Mouse (Mus musculus) C2C12 (cell line): ENCODE measurements around the gene Aimp2. TPM values are rescaled to one million over a fixed set of nuclear protein-coding genes. Genes with fewer than 3 reads are reported as not detected.

Source experiments
- H3K27me3 ChIP-seq: one replicate; pipeline ENCODE4 v1.6.1; 2011; ENCODE audit not compliant: control insufficient read depth, insufficient read depth, insufficient read length
- H3K36me3 ChIP-seq: one replicate; pipeline ENCODE4 v1.6.1; 2011; ENCODE audit not compliant: control insufficient read depth, insufficient read depth
- H3K4me3 ChIP-seq: one replicate; pipeline ENCODE4 v1.5.1; 2011; ENCODE audit warnings: mild to moderate bottlenecking, control low read depth; ENCODE audit not compliant: poor library complexity, insufficient read depth, severe bottlenecking
- H3K79me2 ChIP-seq: one replicate; pipeline ENCODE4 v1.6.1; 2011; ENCODE audit not compliant: control insufficient read depth, insufficient read depth
- H3K79me3 ChIP-seq: one replicate; pipeline ENCODE4 v1.6.1; 2011; ENCODE audit warnings: low read depth, control low read depth
- H3ac ChIP-seq: one replicate; pipeline ENCODE3; 2011; ENCODE audit warnings: low read depth; ENCODE audit not compliant: control insufficient read depth, insufficient read length
- CEBPB ChIP-seq: IDR thresholded peaks from one replicate; pipeline ENCODE4 v1.6.1; 2011; ENCODE audit warnings: low read depth, mild to moderate bottlenecking, control low read depth, moderate library complexity
- CTCF ChIP-seq: IDR thresholded peaks from one replicate; pipeline ENCODE4 v1.5.1; 2011; ENCODE audit not compliant: control insufficient read depth, insufficient read depth, insufficient read length
- FOSL1 ChIP-seq: IDR thresholded peaks from one replicate; pipeline ENCODE4 v1.8.0; 2011; ENCODE audit warnings: mild to moderate bottlenecking, low read length; ENCODE audit not compliant: poor library complexity, insufficient read depth, severe bottlenecking
- MAX ChIP-seq: IDR thresholded peaks from one replicate; pipeline ENCODE4 v1.6.1; 2011; ENCODE audit warnings: mild to moderate bottlenecking, control low read depth
- MYOD1 ChIP-seq: IDR thresholded peaks from one replicate; pipeline ENCODE4 v1.6.1; 2011; ENCODE audit warnings: low read depth; ENCODE audit not compliant: control insufficient read depth, insufficient read length
- MYOG ChIP-seq: IDR thresholded peaks from one replicate; pipeline ENCODE4 v1.6.1; 2011; ENCODE audit not compliant: control insufficient read depth, insufficient read length; ENCODE audit errors: extremely low read depth
- USF1 ChIP-seq: IDR thresholded peaks from one replicate; pipeline ENCODE4 v1.6.1; 2011; ENCODE audit warnings: low read depth, mild to moderate bottlenecking, control low read depth, moderate library complexity
- long read RNA-seq, 2 experiments: library from polyadenylated mRNA; unstranded; transcript quantifications; one replicate each; pipeline ENCODE4 v2.0.0; 2019 to 2020
- polyA plus RNA-seq: library from polyadenylated mRNA; unstranded; fragments of >200 nt; fragmentation: generic; extraction: Trizol; gene quantifications from one replicate; pipeline ENCODE4 v1.2.1, GENCODE M21; 2012; ENCODE audit warnings: missing spikeins

The Aimp2 gene
- 158 TPM for polyA plus RNA-seq
- long read RNA-seq, experiment 1, transcript Aimp2-202 (4 exons, 1,073 nt), result minor isoform, 23 of 64 reads
- long read RNA-seq, experiment 1, transcript Aimp2-201 (4 exons, 1,185 nt), result major isoform, 35 of 64 reads
- long read RNA-seq, experiment 1, partial matches to known transcripts, result 5 of 64 reads
- long read RNA-seq, experiment 1, other reads (novel, unspliced or antisense), result 1 of 64 reads
- long read RNA-seq, experiment 2, transcript Aimp2-201 (4 exons, 1,185 nt), result major isoform, 48 of 68 reads
- long read RNA-seq, experiment 2, transcript Aimp2-202 (4 exons, 1,073 nt), result minor isoform, 18 of 68 reads
- long read RNA-seq, experiment 2, partial matches to known transcripts, result 0 of 68 reads
- long read RNA-seq, experiment 2, other reads (novel, unspliced or antisense), result 2 of 68 reads

DNA sequence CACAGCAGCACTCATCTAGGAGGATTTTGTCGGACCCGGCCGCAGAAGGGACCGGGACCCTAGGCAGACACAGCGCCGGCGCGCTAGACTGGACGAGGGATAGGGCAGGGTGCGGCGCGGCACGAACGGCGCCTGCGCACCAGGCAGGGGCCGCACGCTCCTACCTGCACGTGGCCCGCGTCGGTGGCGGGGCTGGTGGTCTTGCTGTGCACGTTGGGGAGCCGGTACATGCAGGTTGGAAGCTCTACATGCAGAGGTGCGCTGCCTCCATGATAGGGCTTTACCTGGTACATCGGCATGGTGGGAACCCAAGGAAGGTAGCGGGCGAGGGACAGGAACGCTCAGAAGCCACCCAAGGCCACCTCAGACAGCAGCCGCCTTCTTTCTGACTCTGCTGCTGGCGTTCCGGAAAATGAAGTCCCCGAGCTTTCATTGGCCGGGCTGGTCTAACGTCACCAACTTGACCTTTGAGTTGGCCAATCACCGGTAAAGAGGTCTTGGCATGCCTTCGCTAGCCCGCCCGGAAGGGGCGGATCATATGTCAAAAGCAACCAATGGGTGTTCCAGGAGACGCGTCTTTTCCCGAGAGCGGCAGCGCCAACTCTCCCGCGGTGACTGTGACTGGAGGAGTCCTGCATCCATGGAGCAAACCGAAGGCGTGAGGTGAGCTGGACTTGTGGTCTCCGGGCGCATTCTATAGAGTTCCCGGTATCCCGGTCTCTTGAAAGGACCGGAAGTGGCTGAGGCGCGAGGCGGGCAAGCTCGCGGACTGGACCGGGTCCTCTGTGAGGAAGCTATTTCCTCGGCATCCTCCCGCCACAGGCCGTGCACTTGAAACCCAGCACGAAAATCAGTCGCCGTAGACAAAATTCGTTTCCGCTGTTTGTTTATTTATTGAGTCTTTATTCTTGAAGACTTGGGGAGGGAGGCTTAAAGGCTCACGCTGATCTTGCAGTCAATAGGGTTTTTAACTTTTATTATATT, at the start of gene Aimp2, which contains the start of gene Pms2:
Gene Aimp2, minus strand, starts transcription at position 431 of the 984 bp plus-strand sequence.
Gene Pms2, plus strand, starts transcription at position 548 of the 984 bp plus-strand sequence.
- Histone ChIP-seq H3K4me3 (peak within 1 kb of the TSS; percentile 63), H3K27me3 (no peaks in the 10 kb centered on the region), H3K79me3 (peaks cover 53% of the 10 kb centered on the region), H3K79me2 (peaks cover 95% of the 10 kb centered on the region), H3ac (peak within 1 kb of the TSS; percentile 77), H3K36me3 (peaks cover 44% of the 10 kb centered on the region)
- peak; percentile 96 for TF ChIP-seq MAX
- TF ChIP-seq MYOG, result no peak
- no peak for TF ChIP-seq CEBPB
- no peak for TF ChIP-seq CTCF

DNA sequence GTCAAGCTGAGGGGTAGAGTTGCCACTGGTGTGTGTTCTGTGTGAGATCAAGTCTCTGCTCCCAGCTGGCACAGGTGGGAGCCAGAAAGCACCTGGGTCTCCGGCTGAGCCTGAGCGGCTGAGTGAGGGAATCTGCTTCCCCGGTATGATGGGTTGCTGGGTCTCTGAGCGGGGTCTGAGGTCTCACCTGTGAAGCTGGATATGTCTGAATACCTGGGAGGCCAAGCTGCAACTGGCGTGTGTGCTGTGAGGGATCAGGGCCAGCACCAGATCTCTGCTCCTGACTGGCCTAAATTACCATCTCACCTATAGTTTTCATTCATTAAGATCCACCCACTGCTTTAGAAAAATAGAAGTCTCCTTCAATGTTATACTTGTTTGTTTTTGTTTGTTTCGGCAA, 47.5 kb upstream of the Aimp2 start:
- Histone ChIP-seq H3K27me3 (peaks cover 16% of the 10 kb centered on the region), H3K79me2 (no peaks in the 10 kb centered on the region), H3K36me3 (no peaks in the 10 kb centered on the region), H3K4me3 (no peak overlapping the region), H3K79me3 (no peaks in the 10 kb centered on the region), H3ac (no peak overlapping the region)
- TF ChIP-seq USF1 (no peak), MYOG (no peak), MAX (no peak), MYOD1 (no peak), FOSL1 (no peak), CEBPB (no peak), CTCF (no peak)

DNA sequence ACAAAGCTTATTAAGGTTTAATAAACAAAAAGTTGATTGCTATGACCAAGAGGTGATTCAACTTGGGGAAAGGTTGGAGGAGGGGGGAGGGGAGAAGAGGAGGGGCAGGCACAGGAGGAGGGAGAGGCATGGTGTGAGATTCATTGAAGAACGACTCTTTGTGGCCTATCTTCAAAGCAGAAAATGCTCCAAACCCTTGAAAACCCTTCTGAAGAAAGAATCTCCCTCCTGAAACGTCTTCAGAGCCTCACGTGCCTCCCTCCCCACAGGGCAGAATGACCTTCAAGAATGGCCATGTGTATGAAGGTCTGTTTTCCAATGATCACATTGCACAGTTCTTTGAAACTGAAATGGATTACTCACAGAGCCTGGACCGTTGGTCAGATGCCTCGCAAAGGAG, 40.4 kb upstream of the Aimp2 start:
- Histone ChIP-seq H3K4me3 (no peak overlapping the region), H3K79me2 (no peaks in the 10 kb centered on the region), H3K36me3 (no peaks in the 10 kb centered on the region), H3K27me3 (peaks cover 14% of the 10 kb centered on the region), H3K79me3 (no peaks in the 10 kb centered on the region), H3ac (no peak overlapping the region)
- TF ChIP-seq MYOD1 (no peak), USF1 (no peak), MAX (no peak), CEBPB (no peak), FOSL1 (no peak), CTCF (no peak), MYOG (no peak)

DNA sequence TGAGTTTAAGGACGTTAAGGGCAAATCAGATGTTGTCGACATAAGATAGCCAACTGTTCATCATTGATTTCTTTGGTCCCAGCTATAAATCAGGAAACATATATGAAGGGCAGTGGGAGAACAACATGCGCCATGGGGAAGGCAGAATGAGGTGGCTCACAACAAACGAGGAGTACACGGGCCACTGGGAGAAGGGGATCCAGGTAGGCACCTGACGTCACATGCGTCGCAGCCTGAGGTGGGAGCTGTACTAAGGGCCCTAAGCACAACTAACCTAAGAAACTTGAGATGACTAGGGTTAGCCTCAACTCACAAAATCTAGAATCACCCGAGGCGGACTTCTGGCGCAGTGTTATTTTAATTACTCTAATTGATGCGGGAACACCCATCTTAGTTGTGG, 38.7 kb upstream of the Aimp2 start:
- Histone ChIP-seq H3K27me3 (peaks cover 25% of the 10 kb centered on the region), H3K36me3 (no peaks in the 10 kb centered on the region), H3K79me2 (no peaks in the 10 kb centered on the region), H3ac (no peak overlapping the region), H3K4me3 (no peak overlapping the region), H3K79me3 (no peaks in the 10 kb centered on the region)
- TF ChIP-seq MAX (no peak), MYOD1 (no peak), USF1 (no peak), FOSL1 (no peak), CTCF (no peak), MYOG (no peak), CEBPB (no peak)
